Mouse (Mus musculus) midbrain, embryonic 16.5 days (tissue): Measurements from ENCODE around the gene Sh3pxd2a. TPM values are rescaled to one million over a fixed set of nuclear protein-coding genes. Genes with fewer than 3 reads are reported as not detected.

Experiments used
- ATAC-seq: fragments of 200-750 bp; cut with Nextera tagmentation; 2 replicates; pipeline ENCODE4 v1.8.0; 2017; ENCODE audit warnings: moderate TSS enrichment
- H3K27ac ChIP-seq: fragments of 300-500 bp; sonication (generic); 2 replicates; pipeline ENCODE4 v1.5.1; 2014; ENCODE audit warnings: mild to moderate bottlenecking, low read length, mixed read lengths
- H3K27me3 ChIP-seq: fragments of 300-500 bp; sonication (generic); 2 replicates; pipeline ENCODE4 v1.6.1; 2014; ENCODE audit warnings: low read depth, low read length, mixed read lengths; ENCODE audit not compliant: control insufficient read depth, insufficient read depth
- H3K36me3 ChIP-seq: fragments of 300-500 bp; sonication (generic); 2 replicates; pipeline ENCODE4 v1.6.1; 2014; ENCODE audit warnings: mild to moderate bottlenecking, low read length, moderate library complexity, mixed read lengths; ENCODE audit not compliant: control insufficient read depth, insufficient read depth
- H3K4me1 ChIP-seq: fragments of 300-500 bp; sonication (generic); 2 replicates; pipeline ENCODE4 v1.6.1; 2014; ENCODE audit warnings: mild to moderate bottlenecking, low read length, mixed read lengths; ENCODE audit not compliant: control insufficient read depth, insufficient read depth
- H3K4me2 ChIP-seq: fragments of 300-500 bp; sonication (generic); 2 replicates; pipeline ENCODE4 v1.6.1; 2014; ENCODE audit warnings: mild to moderate bottlenecking, low read length, mixed read lengths
- H3K4me3 ChIP-seq: fragments of 300-500 bp; sonication (generic); 2 replicates; pipeline ENCODE4 v1.5.1; 2014; ENCODE audit warnings: low read depth, mild to moderate bottlenecking, low read length, moderate library complexity, mixed read lengths
- H3K9ac ChIP-seq: fragments of 300-500 bp; sonication (generic); 2 replicates; pipeline ENCODE4 v1.6.1; 2014; ENCODE audit warnings: low read depth, low read length, mixed read lengths
- H3K9me3 ChIP-seq: fragments of 300-500 bp; sonication (generic); replicated peaks from 2 replicates; pipeline ENCODE4 v1.6.1; 2014; ENCODE audit warnings: mild to moderate bottlenecking, low read length, mixed read lengths; ENCODE audit not compliant: control insufficient read depth, poor library complexity, severe bottlenecking
- WGBS: fragments of 180-500 bp; shearing (Covaris S2); extraction: QIAGEN DNeasy Blood & Tissue Kit; methylation state at CpG from one replicate; pipeline ENCODE4 v1.1.7; 2014; 5-methylcytosine and 5-hydroxymethylcytosine counted together
- polyA plus RNA-seq: library from polyadenylated mRNA; unstranded; fragments of >200 nt; fragmentation: Nextera tagmentation; extraction: Ambion mirVana; gene quantifications from 2 replicates; pipeline ENCODE4 v1.2.1, GENCODE M21; 2015

The Sh3pxd2a gene
- polyA plus RNA-seq, 1 experiment from 2014 or later: 1.5 TPM

DNA sequence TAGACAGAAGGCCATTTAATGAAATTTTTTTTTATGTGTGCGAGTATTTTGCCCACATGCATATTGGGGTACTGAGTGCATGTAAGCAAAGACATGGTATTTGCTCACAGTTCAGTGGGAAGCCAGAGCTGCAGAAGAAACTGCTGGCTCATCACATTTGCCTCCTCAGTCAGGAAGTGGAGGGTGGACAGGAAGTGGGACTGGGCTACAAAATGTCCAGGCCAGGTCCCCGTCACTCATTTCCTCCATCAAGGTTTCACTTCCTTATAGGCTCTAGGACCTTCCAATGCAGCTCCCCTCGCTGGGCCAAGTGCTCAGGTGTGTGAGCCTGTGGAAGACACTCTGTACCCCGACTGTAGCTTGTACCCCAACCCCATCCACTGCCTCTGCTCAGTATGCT, 239.5 kb downstream of the Sh3pxd2a start:
- WGBS: 78% methylated on average over 4 of the region's 4 CpGs
- H3K27me3 ChIP-seq: no peaks in the 10 kb centered on the region
- no peak overlapping the region for H3K4me3 ChIP-seq
- H3K9ac ChIP-seq: no peak overlapping the region
- H3K9me3 ChIP-seq: no peaks in the 10 kb centered on the region
- H3K4me2 ChIP-seq: no peak overlapping the region
- ATAC-seq: no peak
- H3K4me1 ChIP-seq: peaks cover 16% of the 10 kb centered on the region
- H3K36me3 ChIP-seq: no peaks in the 10 kb centered on the region
- no peak overlapping the region for H3K27ac ChIP-seq

DNA sequence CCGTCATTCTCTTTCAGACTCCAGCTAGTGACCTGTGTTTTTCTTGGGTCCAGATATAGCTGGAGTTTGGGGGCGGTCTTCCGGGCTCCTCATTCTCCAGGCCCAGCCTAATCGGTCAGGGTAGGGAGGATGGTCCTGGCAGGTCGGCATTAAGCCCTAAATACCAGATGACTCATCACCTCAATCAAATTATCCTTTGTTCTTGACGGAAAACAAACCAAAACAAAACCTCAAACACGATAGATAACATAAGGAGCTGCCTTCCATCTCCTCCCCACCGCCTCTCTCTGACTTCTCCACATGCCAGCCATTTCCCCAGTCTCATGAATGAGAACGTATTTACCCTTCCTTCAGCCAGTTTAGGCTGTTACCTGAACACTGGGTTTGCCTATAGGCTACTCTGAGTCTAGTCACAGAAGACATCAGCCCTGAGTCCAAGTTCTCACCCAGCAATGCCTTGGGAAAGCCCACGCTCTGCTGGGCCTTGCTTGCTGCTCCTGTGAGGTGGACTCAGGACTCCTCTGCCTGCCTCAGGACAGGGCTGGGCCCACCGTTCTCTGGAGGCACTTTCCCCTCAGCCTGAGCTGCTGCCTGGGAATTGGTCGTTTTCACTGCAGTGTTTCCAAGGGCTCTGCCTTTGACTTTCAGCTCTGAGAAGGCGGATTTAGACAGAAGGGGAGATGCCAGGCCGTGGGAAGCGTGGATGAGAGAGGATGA, 241.2 kb downstream of the Sh3pxd2a start:
- ATAC-seq: no peak

GRCm38 (mm10) chr19:47222154-47222840, 241.9 kb downstream of the Sh3pxd2a start:
- WGBS: 82% methylated on average over 8 of the region's 8 CpGs
- H3K27ac ChIP-seq: no peak overlapping the region
- no peak overlapping the region for H3K9ac ChIP-seq
- no peak overlapping the region for H3K4me3 ChIP-seq
- H3K4me2 ChIP-seq: no peak overlapping the region
- H3K27me3 ChIP-seq: no peaks in the 10 kb centered on the region
- ATAC-seq: no peak
- H3K36me3 ChIP-seq: no peaks in the 10 kb centered on the region
- peaks cover 4% of the 10 kb centered on the region; the same call in 1 of the 2 replicates for H3K4me1 ChIP-seq
- no peaks in the 10 kb centered on the region for H3K9me3 ChIP-seq

More for the DNA sequence above, 241.2 kb downstream of the Sh3pxd2a start:
- H3K27me3 ChIP-seq: no peaks in the 10 kb centered on the region
- H3K4me3 ChIP-seq: no peak overlapping the region
- H3K4me2 ChIP-seq: no peak overlapping the region
- peaks cover 4% of the 10 kb centered on the region; the same call in 1 of the 2 replicates for H3K4me1 ChIP-seq
- no peak overlapping the region for H3K9ac ChIP-seq
- no peaks in the 10 kb centered on the region for H3K36me3 ChIP-seq
- 74% methylated on average over 15 of the region's 15 CpGs for WGBS
- H3K27ac ChIP-seq: no peak overlapping the region
- no peaks in the 10 kb centered on the region for H3K9me3 ChIP-seq

DNA sequence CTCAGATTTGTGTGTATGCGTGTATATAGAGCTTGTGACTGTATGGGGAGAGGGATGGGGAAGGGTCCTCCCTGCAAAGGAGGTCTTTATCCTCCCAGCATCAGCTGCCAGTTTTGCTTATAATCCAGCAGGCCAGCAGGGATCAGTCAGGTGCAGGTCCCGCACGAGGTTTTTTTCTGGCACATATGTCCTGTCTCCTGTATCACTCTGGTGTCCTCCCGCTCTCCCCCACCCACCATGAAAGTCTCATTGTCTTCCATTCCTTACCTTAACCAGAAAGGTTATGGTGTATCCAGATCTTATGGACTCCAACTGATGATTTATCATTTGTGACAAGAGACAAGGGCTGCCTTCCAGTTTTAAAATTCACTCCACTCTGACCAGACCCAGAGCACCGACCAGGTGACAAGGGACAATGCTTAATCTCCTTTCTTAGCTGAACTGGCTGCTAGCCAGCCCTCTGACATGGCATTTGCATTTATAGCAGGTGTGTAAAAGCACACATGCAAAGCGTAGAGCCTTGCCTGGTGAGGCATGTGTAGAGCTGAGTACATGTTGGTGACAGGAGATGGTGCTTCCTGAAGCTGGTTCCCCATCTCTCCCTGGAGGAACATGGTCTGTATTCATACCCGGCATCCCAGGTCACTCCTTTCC, 242.6 kb downstream of the Sh3pxd2a start:
- Histone ChIP-seq H3K4me2 (no peak overlapping the region), H3K27me3 (no peaks in the 10 kb centered on the region), H3K36me3 (no peaks in the 10 kb centered on the region), H3K4me3 (no peak overlapping the region), H3K9ac (no peak overlapping the region), H3K4me1 (peaks cover 4% of the 10 kb centered on the region; the same call in 1 of the 2 replicates), H3K27ac (no peak overlapping the region), H3K9me3 (no peaks in the 10 kb centered on the region)
- WGBS: 53% methylated on average over 7 of the region's 7 CpGs
- ATAC-seq: no peak

- WGBS: 72% methylated on average over 4 of the region's 4 CpGs
- no peaks in the 10 kb centered on the region for H3K9me3 ChIP-seq
- no peak overlapping the region for H3K9ac ChIP-seq
- H3K4me2 ChIP-seq: no peak overlapping the region
- peaks cover 4% of the 10 kb centered on the region; the same call in 1 of the 2 replicates for H3K4me1 ChIP-seq
- H3K36me3 ChIP-seq: no peaks in the 10 kb centered on the region
- no peaks in the 10 kb centered on the region for H3K27me3 ChIP-seq
- no peak overlapping the region for H3K4me3 ChIP-seq
- H3K27ac ChIP-seq: no peak overlapping the region
- ATAC-seq: no peak
These were observed 243.2 kb downstream of the Sh3pxd2a start for GRCm38 (mm10) chr19:47221006-47221405.

- H3K27ac ChIP-seq: no peak overlapping the region
These were observed 244.0 kb downstream of the Sh3pxd2a start for GRCm38 (mm10) chr19:47220232-47220631.

GRCm38 (mm10) chr19:47219622-47220021, 244.6 kb downstream of the Sh3pxd2a start:
- ATAC-seq: no peak
- Histone ChIP-seq H3K4me1 (peaks cover 4% of the 10 kb centered on the region; the same call in 1 of the 2 replicates), H3K9me3 (no peaks in the 10 kb centered on the region), H3K27ac (no peak overlapping the region), H3K36me3 (no peaks in the 10 kb centered on the region), H3K27me3 (no peaks in the 10 kb centered on the region), H3K4me3 (no peak overlapping the region), H3K9ac (no peak overlapping the region), H3K4me2 (no peak overlapping the region)
- WGBS: 86% methylated on average over 4 of the region's 4 CpGs

More at GRCm38 (mm10) chr19:47220232-47220631, 244.0 kb downstream of the Sh3pxd2a start:
- H3K4me1 ChIP-seq: peaks cover 4% of the 10 kb centered on the region; the same call in 1 of the 2 replicates
- H3K4me3 ChIP-seq: no peak overlapping the region
- no peak for ATAC-seq
- H3K36me3 ChIP-seq: no peaks in the 10 kb centered on the region
- H3K27me3 ChIP-seq: no peaks in the 10 kb centered on the region
- no peak overlapping the region for H3K9ac ChIP-seq
- no peak overlapping the region for H3K4me2 ChIP-seq
- H3K9me3 ChIP-seq: no peaks in the 10 kb centered on the region
- 82% methylated on average over 2 of the region's 2 CpGs for WGBS

DNA sequence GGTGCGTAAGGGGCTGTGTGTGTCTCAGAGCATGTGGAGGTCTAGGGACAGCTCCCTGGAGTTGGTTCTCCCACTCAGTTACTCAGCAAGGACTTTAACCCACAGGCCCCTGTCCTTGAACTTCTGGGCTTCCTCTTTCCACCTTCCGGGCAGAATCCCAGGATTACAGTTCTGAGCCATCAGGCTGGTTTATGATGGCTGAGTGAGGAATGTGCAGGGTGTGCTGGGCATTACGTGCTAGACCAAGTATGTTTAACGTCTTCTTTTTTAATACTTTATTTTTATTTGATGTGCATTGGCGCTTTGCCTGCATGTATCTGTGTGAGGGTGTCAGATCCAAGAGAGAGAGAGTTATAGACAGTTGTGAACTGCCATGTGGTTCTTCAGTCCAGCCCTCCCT, 247.4 kb downstream of the Sh3pxd2a start:
- H3K4me3 ChIP-seq: no peak overlapping the region
- H3K4me2 ChIP-seq: no peak overlapping the region
- no peak for ATAC-seq
- no peak overlapping the region for H3K27ac ChIP-seq
- WGBS: 90% methylated on average over 5 of the region's 5 CpGs
- H3K9me3 ChIP-seq: no peaks in the 10 kb centered on the region
- H3K4me1 ChIP-seq: peaks cover 13% of the 10 kb centered on the region
- H3K36me3 ChIP-seq: no peaks in the 10 kb centered on the region
- H3K9ac ChIP-seq: no peak overlapping the region
- H3K27me3 ChIP-seq: no peaks in the 10 kb centered on the region

DNA sequence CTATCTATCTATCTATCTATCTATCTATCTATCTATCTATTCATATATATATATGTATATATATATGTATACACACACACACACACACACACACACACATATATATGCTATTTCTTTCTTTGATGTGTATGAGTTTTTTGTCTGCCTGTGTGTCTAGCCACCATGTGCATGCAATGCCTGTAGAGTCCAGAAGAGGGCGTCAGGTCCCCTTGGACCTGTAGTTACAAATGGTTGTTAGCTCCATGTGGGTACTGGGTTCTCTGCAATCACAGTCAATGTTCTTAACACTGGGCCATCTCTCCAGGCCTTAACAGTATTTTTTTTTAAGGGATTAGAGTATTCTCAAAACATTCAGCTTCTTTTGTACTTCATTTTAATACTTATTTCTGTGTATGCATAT, 250.7 kb downstream of the Sh3pxd2a start:
- no peak overlapping the region for H3K9ac ChIP-seq
- H3K36me3 ChIP-seq: no peaks in the 10 kb centered on the region
- 59% methylated on average over 1 of the region's 1 CpGs for WGBS

More for the DNA sequence above, 250.7 kb downstream of the Sh3pxd2a start:
- Histone ChIP-seq H3K4me3 (no peak overlapping the region), H3K27ac (no peak overlapping the region), H3K9me3 (no peaks in the 10 kb centered on the region), H3K4me1 (peaks cover 11% of the 10 kb centered on the region), H3K27me3 (no peaks in the 10 kb centered on the region), H3K4me2 (no peak overlapping the region)
- no peak for ATAC-seq
